Mouse (Mus musculus) inflammation-experienced regulatory T-cells, adult 6 months (primary cell): Measurements from ENCODE around the gene Nav1. TPM values are rescaled to one million over a fixed set of nuclear protein-coding genes. Genes with fewer than 3 reads are reported as not detected.

Experiments
- ATAC-seq: one replicate; pipeline ENCODE4 v1.8.0; 2017
- polyA plus RNA-seq, 3 experiments: library from polyadenylated mRNA; unstranded; fragments of 100-300 nt; shearing (Covaris generic); gene quantifications; one replicate each; pipeline ENCODE4 v1.2.1; 2017

Nav1 gene
- 1 to 10 TPM in 1 of 3 experiments, under 1 TPM in 2; 0.34 to 1.7 (median 0.43) TPM for polyA plus RNA-seq

- no peak for ATAC-seq
Measured at GRCm38 (mm10) chr1:135607019-135607418, at the start of gene Nav1. Gene Nav1 (minus strand): TSS chr1:135607295.

- no peak for ATAC-seq
Measured at GRCm38 (mm10) chr1:135653909-135654308, 46.8 kb upstream of the Nav1 start.

GRCm38 (mm10) chr1:135645459-135646195, 38.5 kb upstream of the Nav1 start:
- no peak for ATAC-seq

- ATAC-seq: no peak
Measured at GRCm38 (mm10) chr1:135644110-135644509, 37.0 kb upstream of the Nav1 start.

GRCm38 (mm10) chr1:135643691-135644090, 36.6 kb upstream of the Nav1 start:
- no peak for ATAC-seq

- no peak for ATAC-seq
Measured at GRCm38 (mm10) chr1:135639853-135640252, 32.8 kb upstream of the Nav1 start.

- no peak for ATAC-seq
Measured at GRCm38 (mm10) chr1:135639093-135639492, 32.0 kb upstream of the Nav1 start.

- no peak for ATAC-seq
Measured at GRCm38 (mm10) chr1:135637574-135638008, 30.5 kb upstream of the Nav1 start.

GRCm38 (mm10) chr1:135636111-135636511, 29.0 kb upstream of the Nav1 start:
- no peak for ATAC-seq

- peak; percentile 33 for ATAC-seq
Measured at GRCm38 (mm10) chr1:135635323-135636064, 28.4 kb upstream of the Nav1 start.

GRCm38 (mm10) chr1:135634791-135635190, 27.7 kb upstream of the Nav1 start:
- ATAC-seq: no peak

- no peak for ATAC-seq
Measured at GRCm38 (mm10) chr1:135633884-135634283, 26.8 kb upstream of the Nav1 start.

GRCm38 (mm10) chr1:135633478-135633877, 26.4 kb upstream of the Nav1 start:
- ATAC-seq: no peak

GRCm38 (mm10) chr1:135632199-135632598, 25.1 kb upstream of the Nav1 start:
- ATAC-seq: no peak

GRCm38 (mm10) chr1:135631515-135631914, 24.4 kb upstream of the Nav1 start:
- peak; percentile 91 for ATAC-seq

- no peak for ATAC-seq
Measured at GRCm38 (mm10) chr1:135629846-135630245, 22.8 kb upstream of the Nav1 start.

- no peak for ATAC-seq
Measured at GRCm38 (mm10) chr1:135626218-135626617, 19.1 kb upstream of the Nav1 start.

GRCm38 (mm10) chr1:135625741-135626140, 18.6 kb upstream of the Nav1 start:
- ATAC-seq: no peak

GRCm38 (mm10) chr1:135624646-135625045, 17.6 kb upstream of the Nav1 start:
- ATAC-seq: no peak

- no peak for ATAC-seq
Measured at GRCm38 (mm10) chr1:135623136-135623535, 16.0 kb upstream of the Nav1 start.

- ATAC-seq: no peak
Measured at GRCm38 (mm10) chr1:135621307-135621706, 14.2 kb upstream of the Nav1 start.

- no peak for ATAC-seq
Measured at GRCm38 (mm10) chr1:135619932-135620391, 12.9 kb upstream of the Nav1 start.

- no peak for ATAC-seq
Measured at GRCm38 (mm10) chr1:135619130-135619529, 12.0 kb upstream of the Nav1 start.

- ATAC-seq: no peak
Measured at GRCm38 (mm10) chr1:135617344-135617743, 10.2 kb upstream of the Nav1 start.
